Mouse (Mus musculus): ENCODE measurements around the gene B3glct.

The B3glct gene

DNA sequence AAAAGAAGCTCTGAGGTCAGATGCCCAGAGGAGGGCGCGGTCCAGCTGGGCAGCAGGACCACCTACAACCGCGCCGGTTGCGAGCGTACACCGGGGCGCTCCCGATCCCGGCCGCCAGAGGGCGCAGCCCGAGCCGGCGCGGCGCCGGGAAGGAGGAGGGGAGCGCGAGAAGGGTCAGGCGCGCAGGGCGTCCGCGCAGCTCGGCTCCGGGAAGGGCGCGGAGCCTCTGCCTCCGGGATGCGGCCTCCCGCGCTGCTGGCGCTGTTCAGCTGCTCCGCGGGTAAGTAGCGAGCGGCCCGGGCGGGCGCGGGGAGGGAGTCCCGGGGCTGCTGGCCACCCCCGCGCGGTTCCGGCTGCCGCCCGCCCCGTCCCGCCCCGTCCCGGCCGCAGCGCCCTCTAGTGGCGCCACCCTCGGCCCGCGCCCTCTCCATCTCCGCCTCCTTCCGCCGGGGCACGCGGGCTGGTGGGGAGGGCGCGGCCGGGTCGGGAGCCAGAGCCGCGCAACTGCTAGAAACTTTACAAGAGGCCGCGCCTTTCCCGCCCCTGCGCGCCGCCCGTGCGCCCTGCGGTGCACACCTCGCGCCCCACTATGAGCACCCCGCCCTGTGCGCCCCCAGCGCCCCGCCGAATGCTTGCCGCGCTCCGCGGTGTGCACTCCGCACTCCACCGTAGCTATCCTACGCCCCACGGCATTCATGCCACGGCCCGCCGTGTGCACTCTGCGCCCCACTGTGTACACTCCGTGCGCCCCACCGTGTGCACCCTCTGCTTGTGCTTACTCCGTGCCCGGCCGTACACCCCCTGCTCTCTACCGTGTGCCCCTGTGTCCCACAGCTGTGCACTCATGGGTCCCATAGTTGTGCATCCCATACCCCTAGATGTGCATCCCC lies at the start of gene B3glct:
TSS of gene B3glct (plus strand) at position 131 of the 890 bp plus-strand sequence.
- ChIA-PET POLR2A (interaction anchor here (0.5 to 2.7 kb wide), 23 partner anchors 10 to 1424 kb away, joined by 3 to 17 read pairs (median 4); partner anchors contain the start of gene Hsph1 (in 1 of the 4)), CTCF (interaction anchor here (0.5 to 3.6 kb wide), 37 partner anchors 11 to 528 kb away, joined by 3 to 36 read pairs (median 4); partner anchors contain the start of gene Hsph1 (in 1 of the 4))

GRCm38 (mm10) chr5:149634409-149635035 lies 43.5 kb upstream of the B3glct start:
- ChIA-PET POLR2A (interaction anchor here in 2 of 4 experiments (1.1 to 24.0 kb wide), 9 partner anchors 10 to 43 kb away, joined by 3 to 414 read pairs (median 51); partner anchors contain the start of gene B3glct (in 1 of the 2)), CTCF (no interaction called here)

- ChIA-PET POLR2A (interaction anchor here (0.6 to 24.0 kb wide), 37 partner anchors 8 to 1228 kb away, joined by 3 to 414 read pairs (median 4); partner anchors contain the start of genes B3glct (in 1 of the 4) and Uspl1 (in 1 of the 4)), CTCF (interaction anchor here in 3 of 4 experiments (0.6 to 1.1 kb wide), 3 partner anchors 13 to 106 kb away, joined by 3 to 4 read pairs (median 4); no protein-coding TSS in a partner anchor)
Observed at GRCm38 (mm10) chr5:149635556-149635955, 42.5 kb upstream of the B3glct start.

DNA sequence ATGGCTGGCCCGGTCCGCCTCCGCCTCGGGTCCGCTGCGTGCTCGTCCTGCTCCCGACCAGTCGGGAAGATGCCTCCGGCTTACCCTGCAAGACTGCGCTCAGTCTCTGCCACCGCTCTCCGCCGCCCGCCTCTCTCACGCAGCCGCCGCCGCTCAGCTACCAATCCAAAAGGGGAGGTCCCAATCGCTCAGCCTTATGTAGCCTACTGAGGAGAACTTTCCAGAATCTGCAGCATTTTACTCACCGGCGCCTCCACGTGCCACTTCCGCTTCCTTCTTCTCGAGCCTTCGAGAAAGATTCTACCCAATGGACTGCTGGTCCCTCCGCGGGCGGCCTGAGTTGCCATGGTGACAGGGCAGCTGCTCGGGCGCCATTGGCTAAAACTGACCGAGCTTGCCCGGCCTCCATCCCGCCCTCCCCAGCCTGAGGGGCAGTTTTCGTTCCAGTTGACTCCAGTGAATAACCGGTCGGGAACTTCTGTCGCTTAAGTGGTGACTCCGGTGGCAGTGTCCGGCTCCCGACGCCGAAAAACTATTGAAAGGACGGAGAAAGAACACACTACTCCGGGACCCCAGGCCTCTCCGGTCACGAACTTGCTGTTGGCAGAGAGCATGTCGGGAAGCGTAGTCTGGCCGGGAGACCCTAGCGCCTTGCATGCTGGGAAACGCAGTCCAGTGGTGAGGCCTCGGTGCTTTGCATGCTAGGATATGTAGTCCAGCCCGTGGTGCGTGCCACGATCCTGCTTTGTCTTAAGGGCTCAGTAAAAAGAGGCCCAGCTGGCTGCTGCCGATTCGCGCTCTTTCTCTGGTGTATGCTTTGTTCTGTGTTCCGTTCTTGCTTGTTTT lies 41.7 kb upstream of the B3glct start, which contains the start of gene Hsph1:
TSS of gene Hsph1 (minus strand) at position 302 of the 846 bp plus-strand sequence.
- CTCF ChIA-PET: interaction anchor here (0.6 to 1.3 kb wide), 8 partner anchors 14 to 130 kb away, joined by 3 to 14 read pairs (median 4); partner anchors contain the start of gene B3glct (in 1 of the 4)
- POLR2A ChIA-PET: interaction anchor here (0.6 to 24.0 kb wide), 44 partner anchors 7 to 1228 kb away, joined by 3 to 414 read pairs (median 4); partner anchors contain the start of genes B3glct (in 1 of the 4) and Uspl1 (in 1 of the 4)

- POLR2A ChIA-PET: interaction anchor here in 3 of 4 experiments (0.6 to 24.0 kb wide), 22 partner anchors 11 to 1100 kb away, joined by 3 to 414 read pairs (median 4); no protein-coding TSS in a partner anchor
- CTCF ChIA-PET: interaction anchor here in 3 of 4 experiments (0.6 to 1.3 kb wide), 4 partner anchors 20 to 129 kb away, joined by 3 to 6 read pairs (median 5); partner anchors contain the start of gene B3glct (in 1 of the 3)
Observed at GRCm38 (mm10) chr5:149637306-149637705, 40.7 kb upstream of the B3glct start.

GRCm38 (mm10) chr5:149641277-149641892 lies 36.6 kb upstream of the B3glct start:
- POLR2A ChIA-PET: interaction anchor here (0.5 to 24.0 kb wide), 38 partner anchors 7 to 682 kb away, joined by 3 to 414 read pairs (median 4); partner anchors contain the start of genes Hmgb1 (in 2 of the 4), Uspl1 (in 2 of the 4) and B3glct (in 1 of the 4)
- CTCF ChIA-PET: interaction anchor here (0.5 to 1.8 kb wide), 11 partner anchors 16 to 61 kb away, joined by 3 to 7 read pairs (median 4); partner anchors contain the start of gene B3glct (in 2 of the 4)

GRCm38 (mm10) chr5:149642366-149642765 lies 35.7 kb upstream of the B3glct start:
- POLR2A ChIA-PET: interaction anchor here in 2 of 4 experiments (0.7 to 24.0 kb wide), 16 partner anchors 6 to 683 kb away, joined by 3 to 414 read pairs (median 8); no protein-coding TSS in a partner anchor
- CTCF ChIA-PET: interaction anchor here in 3 of 4 experiments (0.6 to 1.8 kb wide), 6 partner anchors 10 to 159 kb away, joined by 3 to 6 read pairs (median 4); no protein-coding TSS in a partner anchor

DNA sequence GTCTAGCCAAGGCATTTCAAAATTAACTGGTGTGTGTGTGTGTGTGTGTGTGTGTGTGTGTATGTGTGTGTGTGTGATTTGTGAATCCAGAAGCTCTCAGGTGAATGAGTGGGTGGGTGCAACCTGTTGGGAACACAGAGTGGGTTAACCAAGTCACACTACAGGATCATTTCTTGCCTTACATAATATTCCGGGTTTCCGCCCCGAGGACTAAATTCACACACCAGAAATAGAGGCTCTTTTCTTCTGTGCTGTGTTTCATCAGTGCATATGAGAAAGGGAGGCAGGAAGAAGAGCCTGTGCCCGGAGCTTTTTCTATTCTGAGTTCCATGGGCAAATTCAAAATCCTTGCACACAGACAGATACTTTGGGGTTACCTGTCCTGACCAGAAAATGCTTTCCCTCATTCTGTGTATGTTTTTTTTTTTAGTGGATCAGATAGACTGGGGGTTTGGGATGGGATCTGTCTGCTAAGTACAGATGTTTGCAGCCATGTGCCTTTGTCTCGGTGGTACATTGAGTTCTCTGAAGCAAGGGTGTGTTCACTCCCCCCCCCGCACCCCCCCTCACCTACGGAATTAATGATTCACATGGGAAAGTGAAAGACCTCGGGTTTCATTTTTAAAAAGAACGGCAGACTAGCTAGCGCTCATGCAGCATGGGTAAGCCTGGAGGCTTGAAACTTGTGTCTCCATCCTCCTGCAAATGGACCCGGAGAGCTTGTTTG lies 35.1 kb upstream of the B3glct start:
- CTCF ChIA-PET: interaction anchor here (0.6 to 1.8 kb wide), 7 partner anchors 11 to 380 kb away, joined by 3 to 7 read pairs (median 3); no protein-coding TSS in a partner anchor
- POLR2A ChIA-PET: interaction anchor here in 3 of 4 experiments (0.5 to 24.0 kb wide), 18 partner anchors 7 to 683 kb away, joined by 3 to 414 read pairs (median 4); no protein-coding TSS in a partner anchor

GRCm38 (mm10) chr5:149647367-149648115 lies 30.5 kb upstream of the B3glct start:
- ChIA-PET CTCF (interaction anchor here in 3 of 4 experiments (0.6 to 1.1 kb wide), 4 partner anchors 10 to 429 kb away, joined by 3 to 4 read pairs (median 3); no protein-coding TSS in a partner anchor), POLR2A (interaction anchor here in 2 of 4 experiments (0.6 to 13.7 kb wide), 24 partner anchors 8 to 1268 kb away, joined by 3 to 306 read pairs (median 5); partner anchors contain the start of genes Hsph1 (in 2 of the 2) and B3glct (in 1 of the 2))

- POLR2A ChIA-PET: interaction anchor here in 3 of 4 experiments (0.7 to 13.7 kb wide), 38 partner anchors 7 to 907 kb away, joined by 3 to 306 read pairs (median 4); partner anchors contain the start of genes B3glct (in 2 of the 3), Hsph1 (in 2 of the 3), Hmgb1 (in 1 of the 3) and Uspl1 (in 1 of the 3)
Observed at GRCm38 (mm10) chr5:149648196-149648595, 29.8 kb upstream of the B3glct start.

GRCm38 (mm10) chr5:149648895-149649406 lies 29.1 kb upstream of the B3glct start:
- CTCF ChIA-PET: interaction anchor here (0.6 to 1.5 kb wide), 13 partner anchors 9 to 388 kb away, joined by 3 to 6 read pairs (median 4); partner anchors contain the start of gene B3glct (in 2 of the 4)
- POLR2A ChIA-PET: interaction anchor here in 3 of 4 experiments (0.7 to 13.7 kb wide), 52 partner anchors 9 to 907 kb away, joined by 3 to 306 read pairs (median 4); partner anchors contain the start of genes B3glct (in 2 of the 3), Hsph1 (in 2 of the 3), Hmgb1 (in 1 of the 3) and Uspl1 (in 1 of the 3)

More at GRCm38 (mm10) chr5:149648196-149648595, 29.8 kb upstream of the B3glct start:
- CTCF ChIA-PET: interaction anchor here (0.6 to 1.5 kb wide), 7 partner anchors 10 to 168 kb away, joined by 3 to 6 read pairs (median 4); partner anchors contain the start of gene B3glct (in 1 of the 4)

GRCm38 (mm10) chr5:149649499-149650178 lies 28.4 kb upstream of the B3glct start:
- POLR2A ChIA-PET: interaction anchor here in 2 of 4 experiments (0.6 to 13.7 kb wide), 48 partner anchors 8 to 597 kb away, joined by 3 to 306 read pairs (median 4); partner anchors contain the start of genes B3glct (in 2 of the 2), Hsph1 (in 2 of the 2), Hmgb1 (in 1 of the 2) and Uspl1 (in 1 of the 2)
- CTCF ChIA-PET: interaction anchor here (0.6 to 1.5 kb wide), 12 partner anchors 8 to 388 kb away, joined by 3 to 6 read pairs (median 4); partner anchors contain the start of gene B3glct (in 2 of the 4)

GRCm38 (mm10) chr5:149650179-149650553 lies 27.9 kb upstream of the B3glct start:
- POLR2A ChIA-PET: interaction anchor here in 2 of 4 experiments (0.6 to 13.7 kb wide), 24 partner anchors 7 to 1020 kb away, joined by 3 to 306 read pairs (median 6); partner anchors contain the start of genes B3glct (in 2 of the 2) and Hsph1 (in 2 of the 2)
- CTCF ChIA-PET: interaction anchor here in 2 of 4 experiments (0.6 to 0.7 kb wide), 2 partner anchors 39 to 469 kb away, joined by 4 to 6 read pairs; no protein-coding TSS in a partner anchor
